Mouse (Mus musculus) brain, adult 2 months (tissue): ENCODE measurements around the gene Ugt2b37.
"Not testable (repeated sequence)": the region's sequence is repeated elsewhere in the genome, so short reads cannot be mapped to it uniquely, and the experiment has no call there.

Experiments used
- DNase-seq: peaks from one replicate; pipeline ENCODE4 v3.0.0; 2011; ENCODE audit warnings: low read depth, low spot score

Gene Ugt2b37

GRCm38 (mm10) chr5:87254676-87255075 is at the start of gene Ugt2b37:
Gene Ugt2b37, minus strand, starts transcription at chr5:87254804.
- DNase-seq, result not testable (repeated sequence)

DNA sequence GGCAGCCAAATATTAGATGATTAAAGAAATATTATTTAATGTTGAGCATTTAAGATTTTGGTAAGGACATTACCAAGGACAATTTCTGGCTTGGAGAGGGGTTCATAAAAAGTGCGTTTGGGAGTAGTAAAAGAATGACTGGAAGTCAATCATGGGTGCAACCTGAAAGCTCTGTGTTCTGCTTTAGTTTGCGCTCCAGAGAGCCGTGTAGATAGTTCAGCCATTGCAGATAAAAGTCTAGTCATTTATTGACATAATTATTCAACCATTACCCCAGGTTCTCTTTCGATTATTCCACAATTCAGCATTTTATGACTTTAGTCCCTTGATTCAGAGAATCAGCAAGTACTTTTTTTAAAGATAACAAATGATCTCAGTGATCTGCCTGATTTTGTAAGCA is 31.6 kb upstream of the Ugt2b37 start:
- not testable (repeated sequence) for DNase-seq

DNA sequence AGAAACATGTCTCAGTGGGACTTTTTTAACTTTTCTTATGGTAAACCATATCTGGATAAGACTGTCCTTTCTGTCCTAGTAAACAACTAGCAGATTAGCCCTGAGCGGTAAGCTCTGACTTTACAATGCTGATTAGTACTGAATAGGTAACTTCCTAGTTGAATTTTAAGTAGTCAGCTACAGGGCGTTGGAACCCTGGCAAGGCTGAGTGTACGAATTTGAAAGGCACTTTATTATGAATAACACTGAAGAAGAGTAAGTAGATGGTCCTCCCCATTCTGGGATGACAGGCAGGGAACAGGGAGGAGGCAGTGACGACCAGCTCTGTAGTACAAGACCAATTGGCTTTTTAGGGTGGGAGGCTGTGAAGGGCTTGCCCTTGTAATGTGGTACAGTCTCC is 21.4 kb upstream of the Ugt2b37 start:
- DNase-seq, result not testable (repeated sequence)

GRCm38 (mm10) chr5:87275581-87275980 is 21.0 kb upstream of the Ugt2b37 start:
- no peak for DNase-seq

DNA sequence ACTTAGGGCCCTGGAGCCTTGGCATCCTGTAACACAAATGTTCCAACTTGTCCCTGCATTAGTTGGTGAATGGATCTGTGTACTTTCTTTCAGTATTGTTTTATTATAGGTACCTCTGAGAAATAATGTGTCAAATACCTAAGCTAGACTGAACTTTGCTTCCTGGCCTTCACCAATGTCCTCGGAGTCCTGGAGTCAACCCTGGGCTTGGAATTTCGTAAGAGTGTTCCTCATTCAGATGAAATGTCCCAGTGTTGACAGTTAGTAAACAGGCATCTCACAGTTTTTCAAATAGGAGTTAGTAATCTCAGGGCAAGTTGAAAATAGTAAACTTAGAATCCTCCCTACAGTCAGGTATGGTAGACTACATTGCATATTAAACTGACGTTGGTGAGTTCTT is 1.2 kb upstream of the Ugt2b37 start:
- DNase-seq, result no peak

DNA sequence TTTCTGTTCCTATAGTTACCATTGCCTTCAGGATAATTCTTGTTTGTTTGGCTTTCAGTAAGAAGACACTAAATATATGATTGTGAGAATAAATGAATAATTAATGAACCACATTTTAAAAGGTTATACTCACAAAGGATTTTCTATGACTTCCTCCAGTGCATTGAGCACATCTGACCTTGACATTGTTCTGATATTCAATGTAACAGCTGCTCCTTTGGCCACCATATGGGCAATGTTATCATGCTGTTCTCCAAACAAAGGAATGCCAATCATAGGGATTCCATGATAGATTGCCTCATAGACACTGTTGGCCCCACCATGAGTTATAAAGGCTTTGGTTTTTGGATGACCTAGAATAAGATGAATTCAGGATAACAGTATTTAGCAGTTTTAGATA is 12.5 kb downstream of the Ugt2b37 start:
- not testable (repeated sequence) for DNase-seq

- DNase-seq, result not testable (repeated sequence)
Observed at GRCm38 (mm10) chr5:87196430-87196829, 58.2 kb downstream of the Ugt2b37 start.
